Mouse (Mus musculus): ENCODE results near the gene Zfp947. TPM values are rescaled to one million over a fixed set of nuclear protein-coding genes. Genes with fewer than 3 reads are reported as not detected.

The Zfp947 gene
- 1.0 and 1.2 TPM in 2 replicates for polyA plus RNA-seq (2012; rRNA removed)

GRCm38 (mm10) chr17:22165722-22166294, at the start of gene Zfp947:
Gene Zfp947, minus strand, starts transcription at chr17:22166190.

Other genes with a start within 250 kb of the Zfp947 start
- 11.7 and 12.0 TPM in 2 replicates for gene Zfp942, start 203.7 kb downstream of the Zfp947 start, polyA plus RNA-seq (2012; rRNA removed)
- 12.0 and 13.8 TPM in 2 replicates for gene Zfp943, start 203.6 kb downstream of the Zfp947 start, polyA plus RNA-seq (2012; rRNA removed)
- gene Zfp994, start 59.4 kb upstream of the Zfp947 start, polyA plus RNA-seq (2012; rRNA removed): 2.6 and 3.0 TPM in 2 replicates
- gene CT030661.1, start 148.6 kb upstream of the Zfp947 start, polyA plus RNA-seq (2012; rRNA removed): 9.6 and 10.8 TPM in 2 replicates
- gene Zfp944, start 195.2 kb upstream of the Zfp947 start, polyA plus RNA-seq (2012; rRNA removed): 10.5 and 12.3 TPM in 2 replicates
- 3.0 and 3.1 TPM in 2 replicates for gene Zfp758, start 195.3 kb upstream of the Zfp947 start, polyA plus RNA-seq (2012; rRNA removed)